Mouse (Mus musculus) liver, embryonic 15.5 days (tissue): ENCODE measurements at regions not wholly inside any gene's neighbourhood (a gene's known extent, or its start where the extent isn't known, plus 50 kb on each side); places are given as distances from the start of the nearest gene placed in this dataset.
"Not testable (repeated sequence)": the region's sequence is repeated elsewhere in the genome, so short reads cannot be mapped to it uniquely, and the experiment has no call there.

Experiments used
- ATAC-seq: fragments of 200-750 bp; cut with Nextera tagmentation; 2 replicates; pipeline ENCODE4 v1.8.0; 2017; ENCODE audit warnings: moderate number of reproducible peaks, mild to moderate bottlenecking, moderate library complexity; ENCODE audit not compliant: insufficient read depth
- H3K27ac ChIP-seq: fragments of 300-500 bp; sonication (generic); replicated peaks from 2 replicates; pipeline ENCODE4 v1.5.1; 2015; ENCODE audit warnings: mild to moderate bottlenecking, inconsistent platforms
- H3K27me3 ChIP-seq: fragments of 300-500 bp; sonication (generic); 2 replicates; pipeline ENCODE4 v1.6.1; 2015; ENCODE audit warnings: mild to moderate bottlenecking, inconsistent platforms
- H3K36me3 ChIP-seq: fragments of 300-500 bp; sonication (generic); replicated peaks from 2 replicates; pipeline ENCODE4 v1.6.1; 2015; ENCODE audit warnings: moderate library complexity, mild to moderate bottlenecking, inconsistent platforms
- H3K4me1 ChIP-seq: fragments of 300-500 bp; sonication (generic); replicated peaks from 2 replicates; pipeline ENCODE4 v1.6.1; 2015; ENCODE audit warnings: inconsistent platforms
- H3K4me2 ChIP-seq: fragments of 300-500 bp; sonication (generic); 2 replicates; pipeline ENCODE4 v1.6.1; 2015; ENCODE audit warnings: moderate library complexity, mild to moderate bottlenecking, inconsistent platforms
- H3K4me3 ChIP-seq: fragments of 300-500 bp; sonication (generic); replicated peaks from 2 replicates; pipeline ENCODE4 v1.5.1; 2015; ENCODE audit warnings: mild to moderate bottlenecking, inconsistent platforms
- H3K9ac ChIP-seq: fragments of 300-500 bp; sonication (generic); 2 replicates; pipeline ENCODE4 v1.6.1; 2015; ENCODE audit warnings: moderate library complexity, mild to moderate bottlenecking, inconsistent platforms
- H3K9me3 ChIP-seq: fragments of 300-500 bp; sonication (generic); replicated peaks from 2 replicates; pipeline ENCODE4 v1.6.1; 2016; ENCODE audit warnings: inconsistent platforms
- WGBS: fragments of 180-500 bp; shearing (Covaris S2); methylation state at CpG from one replicate; pipeline ENCODE4 v1.1.7; 2015; ENCODE audit warnings: mixed read lengths; ENCODE audit not compliant: insufficient replicate concordance; 5-methylcytosine and 5-hydroxymethylcytosine counted together

DNA sequence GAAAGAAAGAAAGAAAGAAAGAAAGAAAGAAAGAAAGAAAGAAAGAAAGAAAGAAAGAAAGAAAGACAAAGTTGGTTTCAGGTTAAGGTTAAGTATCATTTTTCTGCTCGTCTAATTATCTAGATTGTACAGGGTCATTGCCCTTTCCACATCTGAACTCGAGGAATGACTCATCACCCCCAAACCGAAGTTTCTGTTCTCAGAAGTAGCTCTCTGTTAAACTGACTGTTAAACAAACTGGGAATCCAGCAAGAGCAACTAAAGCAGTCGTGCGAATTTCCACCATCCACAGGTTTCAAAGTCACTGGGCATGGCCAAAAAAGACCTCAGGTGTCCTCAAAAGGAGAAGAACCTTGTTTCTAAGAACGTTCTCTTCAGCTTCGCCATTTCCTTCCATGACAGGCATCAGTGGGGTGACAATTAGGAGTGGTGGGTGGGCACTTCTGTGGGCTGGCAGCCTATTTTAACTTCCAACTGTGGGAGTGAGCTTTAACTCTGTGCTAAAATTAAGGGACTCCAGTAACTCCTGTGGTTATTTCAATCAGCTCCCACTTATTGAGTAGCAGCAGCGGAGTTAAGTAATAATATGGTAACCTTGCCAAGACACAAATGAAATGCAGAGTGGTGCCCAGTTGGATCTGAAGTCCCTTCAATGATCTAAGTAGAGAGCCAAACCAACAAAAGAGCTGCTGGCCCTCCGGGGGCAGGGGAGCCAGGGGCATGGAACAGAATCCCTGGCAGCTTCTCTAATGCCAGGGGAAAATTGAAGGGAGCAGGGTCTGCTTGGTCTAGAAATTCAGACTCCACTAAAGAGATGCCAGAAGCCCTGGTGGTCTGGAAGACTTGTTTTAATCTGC lies 470.5 kb upstream of the Smim15 start:
- 37% methylated on average over 9 of the region's 9 CpGs for WGBS
- Histone ChIP-seq H3K27me3 (no peaks in the 10 kb centered on the region), H3K9ac (no peak overlapping the region), H3K4me3 (no peak overlapping the region), H3K36me3 (no peaks in the 10 kb centered on the region), H3K9me3 (no peaks in the 10 kb centered on the region), H3K27ac (no peak overlapping the region), H3K4me1 (peaks cover 36% of the 10 kb centered on the region), H3K4me2 (no peak overlapping the region)
- ATAC-seq: no peak

DNA sequence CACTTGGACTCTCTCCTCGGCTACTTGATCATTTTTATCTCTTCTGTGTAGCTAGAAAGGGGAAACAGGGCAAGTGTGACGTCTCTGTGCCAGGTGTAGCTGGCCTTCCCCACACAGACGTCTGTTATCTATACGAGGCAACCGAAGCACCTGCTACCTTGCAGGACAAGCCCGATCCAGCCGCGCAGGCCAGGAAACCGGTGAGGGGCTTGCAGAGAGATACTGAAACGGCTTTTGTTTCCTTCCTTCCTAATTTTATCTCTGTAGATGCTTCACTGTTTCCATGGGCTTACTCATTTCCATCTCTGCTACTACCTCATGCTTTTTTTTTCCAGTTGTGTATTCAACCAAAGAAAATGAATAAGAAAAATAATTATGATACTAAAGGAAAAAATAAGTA lies 472.7 kb upstream of the Smim15 start:
- no peak overlapping the region for H3K9ac ChIP-seq
- H3K36me3 ChIP-seq: no peaks in the 10 kb centered on the region
- no peak overlapping the region for H3K27ac ChIP-seq
- H3K9me3 ChIP-seq: no peaks in the 10 kb centered on the region
- H3K4me1 ChIP-seq: peaks cover 16% of the 10 kb centered on the region
- no peaks in the 10 kb centered on the region for H3K27me3 ChIP-seq
- WGBS: 13% methylated on average over 10 of the region's 10 CpGs
- H3K4me2 ChIP-seq: no peak overlapping the region
- no peak for ATAC-seq
- no peak overlapping the region for H3K4me3 ChIP-seq

GRCm38 (mm10) chr13:107569477-107569876 lies 474.8 kb upstream of the Smim15 start:
- no peak overlapping the region for H3K9ac ChIP-seq
- no peaks in the 10 kb centered on the region for H3K27me3 ChIP-seq
- H3K4me2 ChIP-seq: no peak overlapping the region
- no peak overlapping the region for H3K4me3 ChIP-seq
- no peak for ATAC-seq
- H3K27ac ChIP-seq: no peak overlapping the region
- no peaks in the 10 kb centered on the region for H3K36me3 ChIP-seq
- WGBS: 22% methylated on average over 2 of the region's 2 CpGs
- no peaks in the 10 kb centered on the region for H3K9me3 ChIP-seq
- peaks cover 13% of the 10 kb centered on the region for H3K4me1 ChIP-seq

- H3K4me3 ChIP-seq: no peak overlapping the region
- 12% methylated on average over 7 of the region's 7 CpGs for WGBS
- H3K27ac ChIP-seq: no peak overlapping the region
- no peaks in the 10 kb centered on the region for H3K9me3 ChIP-seq
- no peak overlapping the region for H3K9ac ChIP-seq
- no peaks in the 10 kb centered on the region for H3K27me3 ChIP-seq
- peaks cover 8% of the 10 kb centered on the region for H3K4me1 ChIP-seq
- H3K36me3 ChIP-seq: no peaks in the 10 kb centered on the region
- ATAC-seq: peak; percentile 52
- H3K4me2 ChIP-seq: peak overlapping the region; percentile 13; the same call in 1 of the 2 replicates
Measured at GRCm38 (mm10) chr13:107568701-107569121, 475.5 kb upstream of the Smim15 start.

DNA sequence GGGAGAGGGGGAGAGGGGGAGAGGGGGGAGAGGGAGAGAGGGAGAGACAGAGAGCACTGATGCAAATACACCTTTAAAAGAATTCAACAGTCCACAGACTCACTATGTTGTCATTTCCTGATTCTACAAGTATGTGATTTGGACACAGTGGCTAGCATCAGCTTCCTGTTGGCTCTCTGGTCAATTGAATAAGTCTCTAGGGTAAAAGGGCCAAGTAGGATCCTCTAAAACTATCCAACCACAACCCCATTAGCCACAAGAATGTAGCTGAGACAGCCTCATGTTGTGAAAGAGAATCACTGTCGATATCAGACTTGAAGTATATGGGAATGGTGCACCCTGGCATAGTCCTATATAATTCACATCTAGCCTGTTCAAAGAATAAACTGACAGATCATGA lies 481.8 kb upstream of the Smim15 start:
- H3K9ac ChIP-seq: no peak overlapping the region
- no peak overlapping the region for H3K27ac ChIP-seq
- no peaks in the 10 kb centered on the region for H3K27me3 ChIP-seq
- H3K4me2 ChIP-seq: no peak overlapping the region
- WGBS: 49% methylated on average over 1 of the region's 1 CpGs
- H3K4me1 ChIP-seq: no peaks in the 10 kb centered on the region
- ATAC-seq: no peak
- no peaks in the 10 kb centered on the region for H3K36me3 ChIP-seq
- H3K4me3 ChIP-seq: no peak overlapping the region
- no peaks in the 10 kb centered on the region for H3K9me3 ChIP-seq

GRCm38 (mm10) chr13:107561529-107561928 lies 482.7 kb upstream of the Smim15 start:
- Histone ChIP-seq H3K4me3 (no peak overlapping the region), H3K27ac (no peak overlapping the region), H3K9me3 (no peaks in the 10 kb centered on the region), H3K36me3 (no peaks in the 10 kb centered on the region), H3K4me1 (no peaks in the 10 kb centered on the region), H3K9ac (no peak overlapping the region), H3K4me2 (no peak overlapping the region), H3K27me3 (no peaks in the 10 kb centered on the region)
- ATAC-seq: no peak
- 47% methylated on average over 2 of the region's 2 CpGs for WGBS

DNA sequence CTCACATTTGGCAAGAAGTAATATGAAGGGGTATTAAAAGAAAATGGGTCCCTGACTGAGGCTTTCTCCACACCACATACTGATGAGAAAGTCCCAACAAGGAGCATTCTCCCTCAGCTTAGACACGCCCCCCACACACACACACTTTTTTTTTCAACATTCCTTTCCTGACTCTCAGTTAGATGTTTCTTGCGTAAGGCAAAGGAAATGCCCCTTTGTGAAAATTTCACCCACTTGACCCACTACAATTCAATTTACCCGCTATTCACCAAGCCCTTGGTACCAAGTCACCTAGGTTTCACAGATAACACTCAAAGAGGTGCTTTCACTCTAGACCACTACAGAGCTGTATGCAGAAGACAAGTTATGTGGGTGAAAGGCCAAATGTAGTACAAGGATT lies 488.3 kb upstream of the Smim15 start:
- Histone ChIP-seq H3K36me3 (no peaks in the 10 kb centered on the region), H3K4me1 (no peaks in the 10 kb centered on the region), H3K9ac (no peak overlapping the region), H3K4me2 (no peak overlapping the region), H3K27ac (no peak overlapping the region), H3K9me3 (no peaks in the 10 kb centered on the region), H3K4me3 (no peak overlapping the region), H3K27me3 (no peaks in the 10 kb centered on the region)
- 71% methylated on average over 3 of the region's 3 CpGs for WGBS
- no peak for ATAC-seq

DNA sequence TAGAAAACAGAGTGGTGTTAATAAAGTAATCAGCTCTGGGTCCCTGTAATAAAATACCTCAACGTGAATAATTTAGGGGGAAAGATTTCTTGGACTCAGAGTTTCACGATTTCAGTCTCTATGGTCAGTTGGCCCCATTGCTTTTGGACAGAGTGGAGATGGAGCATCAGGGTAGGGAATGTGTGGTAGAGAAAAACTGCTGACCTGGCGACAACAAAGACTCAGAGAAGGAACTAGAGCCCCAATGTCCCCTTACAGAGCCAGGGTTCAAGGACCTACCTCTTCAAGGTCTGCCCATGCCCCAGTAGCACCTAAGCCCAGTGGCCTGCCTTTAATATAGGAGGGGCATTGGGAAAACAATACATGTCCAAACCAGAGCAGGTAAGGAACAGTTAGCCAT lies 490.2 kb upstream of the Smim15 start:
- Histone ChIP-seq H3K9me3 (no peaks in the 10 kb centered on the region), H3K36me3 (no peaks in the 10 kb centered on the region), H3K9ac (no peak overlapping the region), H3K27ac (no peak overlapping the region), H3K4me2 (no peak overlapping the region), H3K4me1 (no peaks in the 10 kb centered on the region), H3K27me3 (no peaks in the 10 kb centered on the region), H3K4me3 (no peak overlapping the region)
- ATAC-seq: no peak
- 52% methylated on average over 3 of the region's 3 CpGs for WGBS

- H3K9ac ChIP-seq: no peak overlapping the region
- no peaks in the 10 kb centered on the region for H3K27me3 ChIP-seq
- H3K4me2 ChIP-seq: no peak overlapping the region
- H3K36me3 ChIP-seq: no peaks in the 10 kb centered on the region
- no peak for ATAC-seq
- no peak overlapping the region for H3K27ac ChIP-seq
- H3K9me3 ChIP-seq: no peaks in the 10 kb centered on the region
- no peak overlapping the region for H3K4me3 ChIP-seq
- H3K4me1 ChIP-seq: no peaks in the 10 kb centered on the region
- 71% methylated on average over 4 of the region's 4 CpGs for WGBS
Measured at GRCm38 (mm10) chr13:107552165-107552564, 492.1 kb upstream of the Smim15 start.

DNA sequence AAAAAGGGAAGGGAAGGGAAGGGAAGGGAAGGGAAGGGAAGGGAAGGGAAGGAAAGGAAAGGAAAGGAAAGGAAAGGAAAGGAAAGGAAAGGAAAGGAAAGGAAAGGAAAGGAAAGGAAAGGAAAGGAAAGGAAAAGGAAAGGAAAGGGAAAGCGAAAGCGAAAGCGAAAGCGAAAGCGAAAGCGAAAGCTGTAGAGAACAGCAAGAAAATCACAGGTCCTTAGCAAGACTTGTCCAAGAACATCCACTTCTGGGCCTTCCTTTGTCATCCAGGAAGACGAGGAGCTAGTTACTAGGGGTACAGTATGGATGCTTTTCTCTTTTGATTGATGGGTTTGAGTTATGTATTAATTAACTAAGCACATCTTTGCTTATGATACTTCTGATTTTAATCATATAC lies 494.3 kb upstream of the Smim15 start:
- H3K4me3 ChIP-seq, H3K9ac ChIP-seq, H3K27ac ChIP-seq, H3K27me3 ChIP-seq, H3K9me3 ChIP-seq, H3K4me1 ChIP-seq, ATAC-seq, H3K36me3 ChIP-seq, H3K4me2 ChIP-seq: not testable (repeated sequence)
- 81% methylated on average over 7 of the region's 7 CpGs for WGBS

DNA sequence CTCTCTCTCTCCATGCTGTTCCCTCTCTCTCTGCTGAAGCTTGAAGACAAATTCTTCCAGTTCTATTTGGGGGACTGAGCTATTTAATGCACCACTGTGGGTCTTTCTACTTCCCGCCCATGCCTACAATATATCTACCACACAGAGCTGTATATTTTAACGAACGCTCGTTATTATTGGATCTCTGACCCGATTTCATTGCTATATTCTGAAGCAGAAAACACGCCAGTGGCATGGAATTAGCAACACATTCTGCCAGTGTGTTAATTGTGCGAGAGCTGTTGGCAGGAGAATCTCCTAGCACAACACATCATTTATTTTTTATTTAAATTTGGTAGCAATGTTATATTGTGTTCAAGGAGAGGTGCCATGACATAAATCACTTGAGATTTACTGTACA lies 497.2 kb upstream of the Smim15 start:
- no peaks in the 10 kb centered on the region for H3K27me3 ChIP-seq
- H3K27ac ChIP-seq: no peak overlapping the region
- no peak for ATAC-seq
- no peaks in the 10 kb centered on the region for H3K9me3 ChIP-seq
- no peaks in the 10 kb centered on the region for H3K4me1 ChIP-seq
- no peak overlapping the region for H3K9ac ChIP-seq
- no peaks in the 10 kb centered on the region for H3K36me3 ChIP-seq
- WGBS: 76% methylated on average over 7 of the region's 7 CpGs
- H3K4me2 ChIP-seq: no peak overlapping the region
- no peak overlapping the region for H3K4me3 ChIP-seq
